Mouse (Mus musculus): ENCODE results near the gene Lrrc8d.

DNA sequence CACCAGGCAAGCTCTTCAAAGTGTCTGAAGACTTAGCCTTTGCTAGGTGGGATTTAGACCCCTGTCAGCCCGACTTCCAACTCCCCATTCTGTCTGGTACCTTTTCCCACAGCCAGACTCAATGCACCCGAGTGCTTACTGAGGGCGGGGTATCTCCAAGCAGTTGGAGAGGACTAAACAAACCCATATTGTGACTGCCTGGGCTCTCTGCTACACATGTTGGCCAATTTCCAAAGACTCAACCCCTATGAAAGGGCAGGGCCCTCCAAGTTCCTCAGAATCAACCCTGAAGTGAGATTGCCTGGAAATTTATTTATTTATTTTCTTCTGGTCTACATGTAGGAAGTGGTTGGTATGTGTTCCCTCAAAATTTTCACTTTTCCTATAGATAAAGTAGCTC, 149.9 kb downstream of the Lrrc8d start:
- TF ChIP-seq CTCF (IDR thresholded peaks at IDR 0.05) (no peak), EP300 (IDR thresholded peaks at IDR 0.05) (no peak; the same call in 1 of the 2 replicates)
